Mouse (Mus musculus): ENCODE results near the gene Fam173a.
"Not testable (repeated sequence)": the region's sequence is repeated elsewhere in the genome, so short reads cannot be mapped to it uniquely, and the experiment has no call there.

Fam173a gene

GRCm38 (mm10) chr17:25828712-25829557 is 36.2 kb upstream of the Fam173a start, which contains the start of gene Jmjd8:
Gene Jmjd8, plus strand, starts transcription at chr17:25828867.
- DNase-seq: peak; percentile 83 to 87

GRCm38 (mm10) chr17:25828223-25828594 is 35.5 kb upstream of the Fam173a start:
- no peak for DNase-seq

- DNase-seq: no peak
Observed at GRCm38 (mm10) chr17:25827546-25828222, 35.0 kb upstream of the Fam173a start.

- DNase-seq: no peak
Observed at GRCm38 (mm10) chr17:25827011-25827410, 34.3 kb upstream of the Fam173a start.

GRCm38 (mm10) chr17:25825984-25826570 is 33.4 kb upstream of the Fam173a start:
- peak in 1 of 2 experiments; percentile 10 for DNase-seq

GRCm38 (mm10) chr17:25825311-25825710 is 32.6 kb upstream of the Fam173a start:
- DNase-seq: no peak

GRCm38 (mm10) chr17:25824362-25825142 is 31.9 kb upstream of the Fam173a start:
- DNase-seq: no peak

- DNase-seq: peak; percentile 85 to 89
Observed at GRCm38 (mm10) chr17:25823452-25823851, 30.8 kb upstream of the Fam173a start, which contains the start of gene Wdr24. Gene Wdr24, plus strand, starts transcription at chr17:25823627.

GRCm38 (mm10) chr17:25818851-25819780 is 26.4 kb upstream of the Fam173a start:
- DNase-seq: no peak

GRCm38 (mm10) chr17:25817662-25818061 is 25.0 kb upstream of the Fam173a start:
- DNase-seq: no peak

GRCm38 (mm10) chr17:25813471-25813870 is 20.8 kb upstream of the Fam173a start:
- DNase-seq: peak; percentile 67 to 78

GRCm38 (mm10) chr17:25810890-25811289 is 18.2 kb upstream of the Fam173a start:
- DNase-seq: no peak

- peak; percentile 78 to 80 for DNase-seq
Observed at GRCm38 (mm10) chr17:25809606-25810340, 17.1 kb upstream of the Fam173a start.

GRCm38 (mm10) chr17:25808789-25809605 is 16.3 kb upstream of the Fam173a start, which contains the start of gene Fbxl16:
Gene Fbxl16, plus strand, starts transcription at chr17:25809085.
- peak; percentile 96 to 97 for DNase-seq

- no peak for DNase-seq
Observed at GRCm38 (mm10) chr17:25808028-25808427, 15.3 kb upstream of the Fam173a start.

- not testable (repeated sequence) for DNase-seq
Observed at GRCm38 (mm10) chr17:25807452-25807851, 14.8 kb upstream of the Fam173a start.

GRCm38 (mm10) chr17:25806507-25806906 is 13.8 kb upstream of the Fam173a start:
- no peak for DNase-seq

- peak; percentile 59 to 77 for DNase-seq
Observed at GRCm38 (mm10) chr17:25802825-25803517, 10.3 kb upstream of the Fam173a start.

- DNase-seq: peak; percentile 78 to 80
Observed at GRCm38 (mm10) chr17:25801029-25801428, 8.3 kb upstream of the Fam173a start.

Data from cerebellum, postnatal 14 days (tissue).